Mouse (Mus musculus) brain, embryonic 14.5 days (tissue): ENCODE data around the gene Cep135. TPM values are rescaled to one million over a fixed set of nuclear protein-coding genes. Genes with fewer than 3 reads are reported as not detected.

ENCODE experiments used
- DNase-seq: peaks from one replicate; pipeline ENCODE4 v3.0.0-alpha.2; 2011; ENCODE audit warnings: low read depth
- CTCF ChIP-seq: fragments of 200-500 bp; IDR thresholded peaks from 2 replicates; pipeline ENCODE4 v1.5.1; 2012; ENCODE audit warnings: inconsistent platforms, mild to moderate bottlenecking, moderate library complexity, borderline replicate concordance; ENCODE audit not compliant: insufficient read depth, insufficient read length; ENCODE audit errors: extremely low read depth
- POLR2A ChIP-seq: fragments of 200-500 bp; IDR thresholded peaks from 2 replicates; pipeline ENCODE4 v1.6.1; 2012; ENCODE audit warnings: mild to moderate bottlenecking, inconsistent platforms, borderline replicate concordance; ENCODE audit not compliant: poor library complexity, insufficient read depth, insufficient read length, severe bottlenecking; ENCODE audit errors: extremely low read depth
- polyA plus RNA-seq: library from polyadenylated mRNA; depleted of rRNA; stranded (reverse); fragments of >200 nt; gene quantifications from 2 replicates; pipeline ENCODE4 v1.2.3, GENCODE M21; 2012

The Cep135 gene
- polyA plus RNA-seq, 1 experiment, result 6.1 TPM

DNA sequence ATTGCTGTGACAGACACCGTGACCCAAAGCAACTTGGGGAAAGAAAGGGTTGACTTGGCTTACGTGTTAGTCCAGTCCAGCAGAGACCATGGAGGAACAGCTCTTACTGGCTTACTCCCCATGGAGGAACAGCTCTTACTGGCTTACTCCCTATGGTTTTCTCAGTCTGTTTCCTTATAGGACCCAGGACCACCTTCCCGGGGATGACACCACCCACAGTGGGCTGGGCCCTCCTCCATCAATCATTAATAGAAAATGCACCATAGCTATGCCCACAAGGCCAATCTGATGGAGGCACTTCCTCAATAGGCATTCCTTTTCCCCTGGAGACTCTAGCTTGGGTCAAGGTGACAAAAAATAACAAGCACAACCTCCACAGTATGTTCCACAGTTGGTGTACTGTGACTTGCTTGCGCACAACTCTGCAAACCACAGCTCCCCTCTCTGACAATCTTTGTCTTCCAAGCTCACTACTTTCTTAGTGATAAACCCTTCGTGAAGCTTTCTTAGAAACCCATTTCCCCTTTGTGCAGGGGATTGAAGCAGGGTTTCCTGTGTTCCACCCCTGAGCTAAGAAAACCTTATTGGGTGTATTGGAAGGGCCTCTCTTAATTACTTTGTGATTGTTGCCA is 85.6 kb downstream of the Cep135 start:
- DNase-seq, result no peak
- TF ChIP-seq POLR2A (no peak), CTCF (no peak)

- TF ChIP-seq CTCF (no peak), POLR2A (no peak)
- no peak for DNase-seq
Measured at GRCm38 (mm10) chr5:76675369-76675768, 86.9 kb downstream of the Cep135 start.

DNA sequence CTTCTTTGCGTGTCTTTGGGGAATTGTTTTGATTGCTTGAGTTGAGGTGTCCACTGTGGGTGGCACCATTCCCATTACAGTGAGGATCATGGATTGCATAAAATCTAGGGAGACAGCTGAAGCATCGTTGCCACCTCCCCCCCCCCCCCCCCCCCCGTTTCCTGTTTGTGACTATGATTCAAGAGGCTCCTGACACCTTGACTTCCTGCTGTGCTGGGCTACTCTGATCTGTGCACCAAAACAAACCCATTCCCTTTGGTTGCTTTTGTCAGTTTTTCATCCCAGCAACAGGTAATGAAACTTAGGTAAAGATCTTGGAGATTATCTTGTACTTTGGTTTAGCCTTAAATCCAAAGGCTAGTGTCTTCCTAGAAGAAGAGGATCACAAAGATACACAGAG is 92.5 kb downstream of the Cep135 start:
- TF ChIP-seq POLR2A, result no peak
- no peak for TF ChIP-seq CTCF
- DNase-seq, result no peak

DNA sequence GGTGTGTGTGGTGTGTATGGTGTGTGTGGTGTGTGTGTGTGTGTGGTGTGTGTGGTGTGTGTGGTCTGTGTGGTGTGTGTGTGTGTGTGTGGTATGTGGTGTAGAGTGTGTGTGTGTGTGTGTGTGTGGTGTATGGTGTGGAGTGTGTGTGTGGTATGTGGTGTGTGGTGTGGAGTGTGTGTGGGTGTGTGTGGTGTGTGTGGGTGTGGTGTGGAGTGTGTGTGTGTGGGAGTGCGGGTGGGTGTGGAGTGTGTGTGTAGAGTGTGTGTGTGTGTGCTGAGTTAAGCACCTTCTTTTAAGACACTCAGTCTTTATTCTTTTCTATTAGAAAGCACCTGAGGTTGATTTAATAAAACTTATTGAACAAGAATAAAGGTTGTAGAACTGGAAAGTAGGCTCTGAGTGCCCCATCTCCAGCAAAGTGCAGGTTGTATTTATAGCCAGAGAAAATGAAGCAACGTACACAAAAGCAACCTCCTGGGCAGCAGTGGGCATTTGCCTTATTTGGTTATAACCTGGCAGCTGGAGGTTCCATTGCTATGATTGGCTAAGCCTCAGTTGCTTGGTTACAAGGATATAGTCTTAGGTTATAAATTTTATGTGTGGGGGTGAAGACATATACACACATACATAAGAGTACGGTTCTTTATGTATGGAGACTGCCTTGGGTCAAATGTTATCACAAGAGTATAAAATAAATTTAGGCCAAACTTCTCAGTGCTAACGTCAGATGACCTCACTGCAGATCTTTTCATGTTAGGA is 93.6 kb downstream of the Cep135 start:
- no peak for DNase-seq
- TF ChIP-seq POLR2A (no peak), CTCF (no peak)

DNA sequence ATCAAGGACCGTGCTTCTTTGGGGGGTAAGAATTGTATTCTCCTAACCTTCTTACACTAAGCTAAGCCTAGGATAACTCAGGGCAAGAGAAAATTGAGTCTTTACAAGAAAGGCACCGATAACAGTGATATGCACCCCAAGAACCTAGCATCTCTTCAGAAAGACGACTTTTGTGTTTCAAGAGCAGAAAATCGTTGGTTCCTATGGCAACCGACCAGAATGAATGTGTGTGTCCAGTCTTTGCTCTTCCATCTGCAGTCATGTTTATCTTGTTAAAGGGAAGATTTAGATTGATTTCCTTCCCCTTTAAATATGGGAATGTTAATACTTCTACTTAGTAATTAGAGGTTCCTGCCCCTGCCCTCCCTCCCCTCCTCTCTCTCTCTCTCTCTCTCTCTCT is 95.0 kb downstream of the Cep135 start:
- TF ChIP-seq CTCF (no peak), POLR2A (no peak)
- DNase-seq, result peak; percentile 77

- TF ChIP-seq CTCF (no peak), POLR2A (no peak)
- DNase-seq, result no peak
Measured at GRCm38 (mm10) chr5:76684658-76685605, 96.4 kb downstream of the Cep135 start.

DNA sequence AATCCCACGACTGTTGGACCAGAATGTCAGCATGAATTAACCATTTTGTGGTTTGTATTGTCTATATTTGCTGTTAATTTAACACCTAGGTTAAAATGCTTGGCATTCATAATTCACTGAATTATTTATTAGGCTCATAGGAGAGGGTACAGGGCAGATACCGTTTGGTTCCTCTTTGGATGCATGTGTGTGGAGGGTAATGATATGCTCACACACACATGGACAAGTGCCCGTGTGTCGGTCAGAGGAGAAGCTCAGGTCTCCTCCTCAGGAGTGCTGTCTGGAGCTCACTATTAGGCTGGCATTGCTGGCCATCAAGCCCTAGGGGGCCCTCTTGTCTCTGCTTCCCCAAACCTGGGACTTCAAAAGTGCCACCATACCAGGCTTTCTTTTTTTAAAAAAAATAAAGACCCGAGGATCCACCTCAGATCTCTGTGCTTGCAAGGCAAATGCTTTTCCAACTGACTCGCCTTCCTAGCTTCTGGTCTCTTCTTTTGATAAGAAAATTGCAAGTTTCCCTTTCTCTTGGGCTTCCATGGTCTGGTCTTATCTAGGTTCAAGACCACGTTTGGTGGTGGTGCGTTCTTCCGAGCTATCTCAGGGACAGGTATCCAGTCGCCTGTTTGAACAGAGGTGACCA is 99.6 kb downstream of the Cep135 start:
- no peak for DNase-seq
- TF ChIP-seq POLR2A, result no peak

DNA sequence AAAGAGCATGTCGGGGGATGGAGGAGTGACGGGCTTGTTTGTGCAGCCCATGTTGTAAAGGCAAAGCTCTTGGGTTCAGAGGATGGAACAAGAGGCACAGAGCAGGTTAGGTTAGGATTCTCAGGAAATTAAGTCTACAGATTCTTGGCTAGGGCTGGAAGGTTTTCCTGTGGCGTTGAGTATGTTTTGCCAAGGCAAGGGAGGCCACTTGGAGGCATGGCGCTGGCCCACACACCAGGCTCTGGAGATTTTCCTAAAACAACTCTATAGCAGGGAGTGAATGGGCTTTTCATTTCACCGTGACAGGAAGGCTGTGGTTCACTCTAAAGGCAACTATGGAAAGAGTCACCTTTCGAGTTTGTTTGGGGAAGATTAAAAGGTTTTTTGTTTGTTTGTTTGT is 100.1 kb downstream of the Cep135 start:
- DNase-seq, result no peak
- TF ChIP-seq POLR2A (no peak), CTCF (no peak)

- no peak for TF ChIP-seq CTCF
- no peak for TF ChIP-seq POLR2A
- no peak for DNase-seq
Measured at GRCm38 (mm10) chr5:76690177-76690593, 101.7 kb downstream of the Cep135 start.

DNA sequence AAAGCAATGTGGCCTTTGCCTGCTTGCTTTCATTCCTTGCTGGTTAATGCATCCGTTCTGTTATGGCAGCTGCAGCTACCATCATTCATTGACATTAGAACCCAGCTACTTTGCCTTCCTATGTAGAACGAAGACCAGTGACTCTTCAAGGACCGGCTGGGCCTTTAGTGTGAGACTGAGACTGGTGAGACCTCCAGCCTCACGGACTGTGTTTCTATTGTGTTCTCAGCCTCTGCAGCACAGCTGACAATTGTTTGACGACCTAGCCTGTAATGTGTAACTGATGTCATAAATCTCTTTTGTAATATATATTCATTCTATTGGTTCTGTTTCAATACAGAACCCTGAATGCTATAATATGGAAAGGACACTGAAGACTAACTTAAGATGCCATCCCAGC is 102.8 kb downstream of the Cep135 start:
- TF ChIP-seq POLR2A (no peak), CTCF (no peak)
- no peak for DNase-seq
